Mouse (Mus musculus) heart, adult 2 months (tissue): ENCODE measurements at regions not wholly inside any gene's neighbourhood (a gene's known extent, or its start where the extent isn't known, plus 50 kb on each side); places are given as distances from the start of the nearest gene placed in this dataset.

Experiments used
- CTCF ChIP-seq: fragments of 200-600 bp; IDR thresholded peaks from 2 replicates; pipeline ENCODE4 v1.8.1; 2022; ENCODE audit warnings: antibody characterized with exemption, mild to moderate bottlenecking, moderate library complexity
- POLR2A ChIP-seq: fragments of 200-500 bp; IDR thresholded peaks from 2 replicates; pipeline ENCODE4 v1.6.1; 2011; ENCODE audit warnings: mild to moderate bottlenecking, low read depth, low read length, control low read depth; ENCODE audit not compliant: insufficient read depth

DNA sequence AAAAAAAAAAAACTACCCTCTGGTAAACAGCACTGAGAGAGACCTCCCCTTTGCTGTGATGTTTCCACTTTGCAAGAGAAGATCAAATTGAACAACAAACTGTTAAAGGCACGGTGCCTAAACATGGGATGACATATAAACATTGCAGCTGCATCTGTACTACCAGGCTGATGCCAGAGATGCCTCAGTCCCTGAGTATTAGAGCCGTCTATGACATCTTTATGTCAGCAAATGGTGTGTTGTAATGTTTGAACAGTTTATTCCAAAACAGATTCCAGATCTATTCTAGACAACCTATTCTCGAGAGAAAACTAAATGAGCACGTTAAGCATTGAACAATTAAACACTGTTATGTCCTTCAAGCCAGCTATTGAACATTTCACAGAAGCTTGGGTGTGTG lies 381.8 kb upstream of the Npvf start:
- no peak for TF ChIP-seq POLR2A
- TF ChIP-seq CTCF: no peak
